Mouse (Mus musculus) brain, embryonic 14.5 days (tissue): Measurements from ENCODE around the gene Gm21970.
"Not testable (repeated sequence)": the region's sequence is repeated elsewhere in the genome, so short reads cannot be mapped to it uniquely, and the experiment has no call there.

Experiments
- CTCF ChIP-seq: fragments of 200-500 bp; IDR thresholded peaks from 2 replicates; pipeline ENCODE4 v1.5.1; 2012; ENCODE audit warnings: inconsistent platforms, mild to moderate bottlenecking, moderate library complexity, borderline replicate concordance; ENCODE audit not compliant: insufficient read depth, insufficient read length; ENCODE audit errors: extremely low read depth
- POLR2A ChIP-seq: fragments of 200-500 bp; IDR thresholded peaks from 2 replicates; pipeline ENCODE4 v1.6.1; 2012; ENCODE audit warnings: mild to moderate bottlenecking, inconsistent platforms, borderline replicate concordance; ENCODE audit not compliant: poor library complexity, insufficient read depth, insufficient read length, severe bottlenecking; ENCODE audit errors: extremely low read depth

DNA sequence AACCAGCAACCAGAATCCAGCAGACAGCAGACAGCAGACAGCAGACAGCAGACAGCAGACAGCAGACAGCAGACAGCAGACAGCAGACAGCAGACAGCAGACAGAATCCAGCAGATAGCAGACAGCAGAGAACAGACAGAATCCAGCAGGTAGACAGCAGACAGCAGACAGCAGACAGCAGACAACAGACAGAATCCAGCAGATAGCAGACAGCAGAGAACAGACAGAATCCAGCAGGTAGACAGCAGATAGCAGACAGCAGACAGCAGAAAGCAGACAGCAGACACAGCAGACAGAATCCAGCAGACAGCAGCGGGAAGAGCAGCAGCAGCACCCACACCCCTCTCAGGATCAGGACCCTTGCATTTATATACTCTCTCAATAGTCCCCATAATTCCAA, 47.1 kb downstream of the Gm21970 start:
- TF ChIP-seq CTCF, POLR2A: not testable (repeated sequence)
